Mouse (Mus musculus) erythroblast, embryonic 14.5 days (primary cell): Measurements from ENCODE around the gene Tmx2.

Experiments used
- GATA1 ChIP-seq: IDR thresholded peaks from 2 replicates; pipeline ENCODE4 v1.6.1; 2012; ENCODE audit warnings: low read length, inconsistent platforms, mixed read lengths
- TAL1 ChIP-seq: IDR thresholded peaks from 3 replicates; pipeline ENCODE4 v1.6.1; 2012; ENCODE audit warnings: low read length, inconsistent platforms, mixed read lengths

DNA sequence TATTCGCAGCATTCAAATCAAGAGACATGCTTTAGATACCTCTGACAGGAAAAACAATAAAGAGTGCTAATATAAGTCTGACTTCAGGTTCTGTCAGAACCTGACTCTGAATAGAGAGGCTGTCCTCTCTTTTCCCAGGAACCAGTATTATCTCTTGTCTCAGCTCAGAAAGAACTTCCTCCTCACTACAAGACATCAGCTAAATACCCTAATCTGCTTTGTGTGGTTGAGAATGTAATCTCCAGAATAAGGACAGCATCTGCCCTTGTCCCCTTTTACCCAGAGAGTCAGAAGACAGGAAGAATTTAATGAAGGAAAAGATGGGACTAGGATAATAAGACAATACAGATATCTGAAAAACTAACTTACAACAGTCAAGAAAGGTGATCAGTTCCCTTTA is 24.6 kb upstream of the Tmx2 start:
- no peak for TF ChIP-seq GATA1
- TF ChIP-seq TAL1 = no peak
